In genomic region chr12:52224954-52225353, GRCm38 (mm10) we compare ENCODE assay signal across 16 mouse cellular contexts.
"Had no signal": no experiment of that assay in that cellular context is flagged by ENCODE, and none has a peak within 500 bp of the region (broad histone marks: within the 10 kb centered on the region; RNA-seq: fewer than 3 reads in every experiment).

No protein-coding gene starts in this region.

- DNase-seq: retina, postnatal 1 day; right cerebral cortex, adult 18-20 months; right cerebral cortex, postnatal 14 days; right cerebral cortex, postnatal 25 days; right cerebral cortex, postnatal 4 days; spleen, adult 18-20 months; thymus, adult 18-20 months; thymus, adult 2 months; thymus, postnatal 14 days; thymus, postnatal 25 days; thymus, postnatal 36 days; thymus, postnatal 4 days had no signal

- H3K4me3 ChIP-seq: neural tube, embryonic 13.5 days; neural tube, embryonic 15.5 days; stomach, embryonic 15.5 days had no signal

- H3K4me1 ChIP-seq: neural tube, embryonic 13.5 days; neural tube, embryonic 15.5 days; stomach, embryonic 15.5 days had no signal

- H3K27ac ChIP-seq: neural tube, embryonic 13.5 days; neural tube, embryonic 15.5 days; stomach, embryonic 15.5 days; stomach, postnatal 0 days had no signal

- H3K36me3 ChIP-seq: neural tube, embryonic 13.5 days; neural tube, embryonic 15.5 days; stomach, embryonic 15.5 days had no signal

- H3K4me2 ChIP-seq: neural tube, embryonic 13.5 days; neural tube, embryonic 15.5 days; stomach, embryonic 15.5 days had no signal

- H3K27me3 ChIP-seq: neural tube, embryonic 13.5 days; neural tube, embryonic 15.5 days; stomach, embryonic 15.5 days had no signal

- H3K9ac ChIP-seq: neural tube, embryonic 13.5 days; neural tube, embryonic 15.5 days; stomach, embryonic 15.5 days had no signal

- H3K9me3 ChIP-seq: neural tube, embryonic 13.5 days; neural tube, embryonic 15.5 days; stomach, embryonic 15.5 days had no signal
